Mouse (Mus musculus): ENCODE measurements around the gene Prkaa1.

GRCm38 (mm10) chr15:5145196-5145945 is 1.7 kb downstream of the Prkaa1 start:
- TF ChIP-seq POLR2A (IDR thresholded peaks at IDR 0.05; ENCODE audit: low read depth, low read length), result no peak
- no peak for TF ChIP-seq CTCF (IDR thresholded peaks at IDR 0.05; ENCODE audit: extremely low read depth, insufficient read depth, insufficient read length, insufficient replicate concordance)
